Mouse (Mus musculus) forebrain, embryonic 12.5 days (tissue): Measurements from ENCODE around the gene Pgghg. TPM values are rescaled to one million over a fixed set of nuclear protein-coding genes. Genes with fewer than 3 reads are reported as not detected.

Experiments
- ATAC-seq: fragments of 200-750 bp; cut with Nextera tagmentation; 2 replicates; pipeline ENCODE4 v1.8.0; 2017; ENCODE audit warnings: moderate TSS enrichment; ENCODE audit not compliant: low FRiP score
- H3K27ac ChIP-seq: fragments of 300-500 bp; sonication (generic); 2 replicates; pipeline ENCODE4 v1.5.1; 2016; ENCODE audit warnings: mild to moderate bottlenecking
- H3K27me3 ChIP-seq: fragments of 300-500 bp; sonication (generic); 2 replicates; pipeline ENCODE4 v1.6.1; 2016; ENCODE audit warnings: mild to moderate bottlenecking
- H3K36me3 ChIP-seq: fragments of 300-500 bp; sonication (generic); replicated peaks from 2 replicates; pipeline ENCODE4 v1.6.1; 2016; ENCODE audit warnings: mild to moderate bottlenecking
- H3K4me1 ChIP-seq: fragments of 300-500 bp; sonication (generic); 2 replicates; pipeline ENCODE4 v1.6.1; 2016
- H3K4me2 ChIP-seq: fragments of 300-500 bp; sonication (generic); 2 replicates; pipeline ENCODE4 v1.6.1; 2016; ENCODE audit warnings: mild to moderate bottlenecking, moderate library complexity
- H3K4me3 ChIP-seq: fragments of 300-500 bp; sonication (generic); replicated peaks from 2 replicates; pipeline ENCODE4 v1.5.1; 2016; ENCODE audit warnings: mild to moderate bottlenecking
- H3K9ac ChIP-seq: fragments of 300-500 bp; sonication (generic); 2 replicates; pipeline ENCODE4 v1.6.1; 2016; ENCODE audit warnings: mild to moderate bottlenecking
- H3K9me3 ChIP-seq: fragments of 300-500 bp; sonication (generic); 2 replicates; pipeline ENCODE4 v1.6.1; 2016
- WGBS: fragments of 180-500 bp; shearing (Covaris S2); methylation state at CpG from one replicate; pipeline ENCODE4 v1.1.7; 2016; 5-methylcytosine and 5-hydroxymethylcytosine counted together
- polyA plus RNA-seq: library from polyadenylated mRNA; unstranded; fragments of >200 nt; fragmentation: Nextera tagmentation; extraction: Ambion mirVana; gene quantifications from 2 replicates; pipeline ENCODE4 v1.2.1, GENCODE M21; 2016

Pgghg gene
- polyA plus RNA-seq, 1 experiment from 2014 or later, result 12.9 TPM

- no peak overlapping the region for H3K9ac ChIP-seq
- no peak overlapping the region for H3K4me2 ChIP-seq
- peaks cover 12% of the 10 kb centered on the region; the same call in 1 of the 2 replicates for H3K36me3 ChIP-seq
- peaks cover 30% of the 10 kb centered on the region for H3K4me1 ChIP-seq
- H3K4me3 ChIP-seq, result no peak overlapping the region
- no peaks in the 10 kb centered on the region for H3K9me3 ChIP-seq
- 66% methylated on average over 8 of the region's 8 CpGs for WGBS
- H3K27me3 ChIP-seq, result peaks cover under 1% of the 10 kb centered on the region; the same call in 1 of the 2 replicates
- no peak for ATAC-seq
- no peak overlapping the region for H3K27ac ChIP-seq
Observed at GRCm38 (mm10) chr7:140951051-140951450, 9.9 kb downstream of the Pgghg start.

DNA sequence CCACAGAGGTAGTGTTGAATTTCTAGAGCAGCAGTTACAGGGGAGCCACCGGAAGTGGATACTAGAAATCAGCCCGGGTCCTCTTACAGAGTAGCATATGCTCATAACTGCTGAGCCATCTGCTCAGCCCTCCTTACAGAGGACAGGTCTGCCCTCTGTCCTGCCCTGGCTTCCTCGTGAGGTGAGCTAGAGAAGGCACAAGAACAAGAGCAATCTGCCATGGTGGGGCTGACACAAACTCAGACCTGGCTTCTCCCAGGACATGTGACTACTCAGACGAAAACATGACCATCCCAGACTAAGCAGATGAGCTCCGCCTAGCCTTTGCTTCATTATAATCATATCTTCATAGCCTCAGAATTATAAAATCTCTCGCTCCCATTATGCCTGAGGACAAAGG is 10.6 kb downstream of the Pgghg start:
- no peak for ATAC-seq
- peaks cover 7% of the 10 kb centered on the region; the same call in 1 of the 2 replicates for H3K27me3 ChIP-seq
- no peak overlapping the region for H3K4me3 ChIP-seq
- H3K9ac ChIP-seq, result no peak overlapping the region
- no peak overlapping the region for H3K4me2 ChIP-seq
- H3K4me1 ChIP-seq, result peaks cover 30% of the 10 kb centered on the region
- whole genome bisulfite sequencing, result 86% methylated on average over 6 of the region's 6 CpGs
- H3K9me3 ChIP-seq, result no peaks in the 10 kb centered on the region
- H3K36me3 ChIP-seq, result 0 out of 2 replicates have a peak, but pooled peaks cover 9% of the 10 kb centered on the region
- no peak overlapping the region for H3K27ac ChIP-seq

DNA sequence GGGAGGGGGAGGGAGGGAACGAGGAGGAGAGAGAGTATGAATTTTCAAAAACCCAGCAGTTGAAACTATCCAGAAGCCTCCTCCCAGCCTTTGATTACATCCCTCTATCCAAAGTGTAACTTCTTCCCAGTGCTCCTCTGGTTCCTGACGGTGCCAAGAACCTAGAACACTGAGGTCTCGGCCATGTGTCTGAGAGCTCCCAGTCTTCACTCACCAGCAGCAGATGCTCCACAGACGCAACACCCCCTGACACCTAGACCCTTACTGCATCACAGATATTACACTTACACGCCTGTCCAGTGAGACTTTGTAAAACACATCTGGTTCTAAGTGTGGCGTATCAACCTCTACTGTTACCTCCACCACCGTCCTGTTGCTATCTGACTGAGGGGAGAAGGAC is 11.2 kb downstream of the Pgghg start:
- 0 out of 2 replicates have a peak, but pooled peaks cover 6% of the 10 kb centered on the region for H3K36me3 ChIP-seq
- H3K27me3 ChIP-seq, result peaks cover 7% of the 10 kb centered on the region; the same call in 1 of the 2 replicates
- H3K4me3 ChIP-seq, result no peak overlapping the region
- no peaks in the 10 kb centered on the region for H3K9me3 ChIP-seq
- no peak overlapping the region for H3K9ac ChIP-seq
- no peak for ATAC-seq
- 87% methylated on average over 7 of the region's 7 CpGs for WGBS
- peaks cover 30% of the 10 kb centered on the region for H3K4me1 ChIP-seq
- no peak overlapping the region for H3K4me2 ChIP-seq
- no peak overlapping the region for H3K27ac ChIP-seq

GRCm38 (mm10) chr7:140953133-140953532 is 11.9 kb downstream of the Pgghg start:
- Histone ChIP-seq H3K4me1 (peaks cover 30% of the 10 kb centered on the region), H3K9ac (no peak overlapping the region), H3K4me2 (no peak overlapping the region), H3K36me3 (0 out of 2 replicates have a peak, but pooled peaks cover 3% of the 10 kb centered on the region), H3K9me3 (no peaks in the 10 kb centered on the region), H3K27ac (no peak overlapping the region), H3K27me3 (peaks cover 9% of the 10 kb centered on the region; the same call in 1 of the 2 replicates), H3K4me3 (no peak overlapping the region)
- no peak for ATAC-seq
- 87% methylated on average over 11 of the region's 11 CpGs for WGBS

- H3K27ac ChIP-seq, result no peak overlapping the region
- peaks cover 33% of the 10 kb centered on the region for H3K4me1 ChIP-seq
- H3K4me3 ChIP-seq, result peak overlapping the region; percentile 36
- no peak for ATAC-seq
- peaks cover 15% of the 10 kb centered on the region; the same call in 1 of the 2 replicates for H3K27me3 ChIP-seq
- H3K4me2 ChIP-seq, result peak overlapping the region; percentile 59
- WGBS, result 68% methylated on average over 15 of the region's 15 CpGs
- H3K9me3 ChIP-seq, result no peaks in the 10 kb centered on the region
- H3K9ac ChIP-seq, result 0 out of 2 replicates have a peak overlapping the region, but pooled peaks have one; percentile 51
- H3K36me3 ChIP-seq, result no peaks in the 10 kb centered on the region
Observed at GRCm38 (mm10) chr7:140953800-140954732, 12.9 kb downstream of the Pgghg start.

DNA sequence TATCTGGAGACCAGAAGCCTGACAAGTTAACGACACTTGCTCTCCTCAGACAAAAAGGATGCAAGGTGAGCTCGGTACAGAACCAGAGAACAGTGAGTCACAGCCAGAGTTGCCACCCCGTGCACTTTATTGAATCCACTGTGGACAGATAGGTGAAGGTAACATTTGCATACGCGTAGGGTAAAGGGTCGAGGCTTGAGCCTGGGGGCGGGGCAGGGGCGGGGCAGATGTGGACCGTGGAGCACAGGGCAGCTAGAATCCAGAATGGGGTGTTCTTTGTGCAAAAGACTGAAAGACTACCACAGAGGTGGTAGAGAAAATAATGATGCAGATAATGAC is 13.5 kb downstream of the Pgghg start:
- Histone ChIP-seq H3K9ac (0 out of 2 replicates have a peak overlapping the region, but pooled peaks have one; percentile 51), H3K9me3 (no peaks in the 10 kb centered on the region), H3K27me3 (peaks cover 15% of the 10 kb centered on the region; the same call in 1 of the 2 replicates), H3K27ac (no peak overlapping the region), H3K36me3 (no peaks in the 10 kb centered on the region), H3K4me3 (peak overlapping the region; percentile 36), H3K4me2 (peak overlapping the region; percentile 59), H3K4me1 (peaks cover 39% of the 10 kb centered on the region)
- no peak for ATAC-seq
- WGBS, result 13% methylated on average over 9 of the region's 9 CpGs

DNA sequence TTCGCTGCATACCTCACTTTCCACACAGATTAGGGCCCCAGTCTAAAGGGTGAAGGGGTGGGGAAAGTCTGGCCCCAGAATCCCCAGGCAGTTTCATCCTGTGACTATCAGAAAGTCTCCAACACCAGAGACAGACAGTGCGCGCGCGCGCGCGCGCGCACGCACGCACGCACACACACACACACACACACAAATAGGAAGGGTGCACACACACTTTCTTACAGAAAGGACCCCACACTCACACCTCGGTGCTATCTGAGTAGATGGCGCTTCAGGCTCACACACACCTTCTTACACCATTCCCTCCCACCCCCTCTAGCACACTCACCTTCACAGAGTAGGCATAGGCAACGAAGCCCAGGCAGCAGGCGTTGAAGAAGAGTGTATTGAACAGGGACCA is 14.2 kb downstream of the Pgghg start:
- peaks cover 15% of the 10 kb centered on the region; the same call in 1 of the 2 replicates for H3K27me3 ChIP-seq
- H3K9me3 ChIP-seq, result no peaks in the 10 kb centered on the region
- H3K36me3 ChIP-seq, result no peaks in the 10 kb centered on the region
- H3K4me3 ChIP-seq, result peak overlapping the region; percentile 36
- 17% methylated on average over 17 of the region's 17 CpGs for WGBS
- H3K4me2 ChIP-seq, result peak overlapping the region; percentile 59
- H3K4me1 ChIP-seq, result peaks cover 34% of the 10 kb centered on the region
- peak; percentile 27; the same call in 1 of the 2 replicates for ATAC-seq
- H3K9ac ChIP-seq, result peak overlapping the region; percentile 51; the same call in 1 of the 2 replicates
- no peak overlapping the region for H3K27ac ChIP-seq

GRCm38 (mm10) chr7:140955758-140956555 is 14.8 kb downstream of the Pgghg start, which contains the start of the genes Gm45717 and Ifitm2:
TSS of gene Gm45717 (minus strand) at chr7:140955937.
TSS of gene Ifitm2 (minus strand) at chr7:140955987.
- 25% methylated on average over 11 of the region's 11 CpGs for WGBS
- Histone ChIP-seq H3K9ac (peak within 1 kb of the TSS; percentile 51; the same call in 1 of the 2 replicates), H3K4me2 (peak within 1 kb of the TSS; percentile 59), H3K4me1 (peaks cover 28% of the 10 kb centered on the region), H3K27ac (peak within 1 kb of the TSS; percentile 33; the same call in 1 of the 2 replicates), H3K27me3 (peaks cover 15% of the 10 kb centered on the region; the same call in 1 of the 2 replicates), H3K4me3 (peak within 1 kb of the TSS; percentile 36), H3K36me3 (no peaks in the 10 kb centered on the region), H3K9me3 (no peaks in the 10 kb centered on the region)
- ATAC-seq, result 0 out of 2 replicates have a peak, but pooled peaks have one; percentile 39

DNA sequence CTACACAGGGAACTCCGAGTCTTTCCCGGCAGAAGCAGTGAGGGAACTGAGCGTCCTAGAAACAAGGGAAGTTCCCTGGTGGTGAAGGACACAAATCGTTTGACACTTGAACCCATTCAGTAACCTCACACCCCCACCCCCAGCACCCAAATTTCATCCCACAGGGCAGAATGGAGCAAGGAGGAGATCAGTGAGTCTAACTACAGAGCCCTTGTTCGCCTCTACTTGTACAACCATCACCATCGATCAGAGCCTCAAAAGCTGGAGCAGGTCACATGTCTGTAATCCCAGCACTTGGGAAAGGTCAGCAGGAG is 15.3 kb downstream of the Pgghg start:
- peaks cover 15% of the 10 kb centered on the region; the same call in 1 of the 2 replicates for H3K27me3 ChIP-seq

DNA sequence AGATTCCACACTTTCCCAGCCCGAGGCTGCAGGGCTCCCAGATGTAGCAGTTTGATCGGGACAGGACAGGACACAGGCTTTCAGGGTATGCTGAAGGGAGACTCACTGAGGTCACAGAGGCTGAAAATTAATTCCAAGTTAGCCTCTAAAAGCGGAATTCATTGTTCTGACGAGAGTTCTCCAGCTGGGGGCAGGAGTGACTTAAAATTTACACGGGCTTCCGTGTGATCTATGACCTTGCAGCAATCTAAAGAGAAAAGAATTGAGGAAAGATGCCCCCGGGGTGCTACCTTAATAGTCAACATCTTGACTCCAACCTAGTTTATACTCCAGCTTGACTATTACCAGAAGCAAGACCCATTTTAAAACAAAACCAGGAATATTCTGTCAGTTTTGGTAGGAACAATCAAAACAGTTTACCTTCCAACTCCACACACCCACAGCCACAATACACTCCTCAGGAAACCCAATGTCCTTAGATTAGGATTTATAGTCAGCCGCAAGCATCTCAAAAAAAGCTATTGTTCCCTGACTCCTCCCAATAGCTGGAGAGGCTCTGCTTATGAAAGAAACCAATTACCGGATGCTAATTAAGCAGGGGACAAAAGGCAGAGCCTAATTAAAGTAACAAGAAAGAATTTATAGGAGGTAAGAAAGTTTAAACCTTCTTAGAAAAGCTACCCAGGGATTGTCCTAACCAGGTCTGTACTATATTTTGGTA is 18.1 kb downstream of the Pgghg start:
- WGBS, result 2% methylated on average over 9 of the region's 9 CpGs
- H3K4me3 ChIP-seq, result no peak overlapping the region
- H3K9me3 ChIP-seq, result no peaks in the 10 kb centered on the region
- no peak overlapping the region; the same call in 1 of the 2 replicates for H3K9ac ChIP-seq
- peaks cover 15% of the 10 kb centered on the region; the same call in 1 of the 2 replicates for H3K27me3 ChIP-seq
- no peak for ATAC-seq
- H3K4me2 ChIP-seq, result 0 out of 2 replicates have a peak overlapping the region, but pooled peaks have one; percentile 2
- H3K36me3 ChIP-seq, result no peaks in the 10 kb centered on the region
- H3K4me1 ChIP-seq, result peaks cover 19% of the 10 kb centered on the region
- no peak overlapping the region for H3K27ac ChIP-seq

More for the DNA sequence above, 15.3 kb downstream of the Pgghg start:
- Histone ChIP-seq H3K4me3 (no peak overlapping the region), H3K9me3 (no peaks in the 10 kb centered on the region), H3K27ac (peak overlapping the region; percentile 33; the same call in 1 of the 2 replicates), H3K36me3 (no peaks in the 10 kb centered on the region), H3K9ac (no peak overlapping the region), H3K4me2 (no peak overlapping the region), H3K4me1 (peaks cover 24% of the 10 kb centered on the region)
- ATAC-seq, result no peak
- WGBS, result 61% methylated on average over 6 of the region's 6 CpGs

GRCm38 (mm10) chr7:140960026-140960425 is 18.8 kb downstream of the Pgghg start:
- WGBS, result 40% methylated on average over 5 of the region's 5 CpGs
- no peak for ATAC-seq
- no peaks in the 10 kb centered on the region for H3K36me3 ChIP-seq

More at GRCm38 (mm10) chr7:140960026-140960425, 18.8 kb downstream of the Pgghg start:
- no peak overlapping the region for H3K4me3 ChIP-seq
- no peaks in the 10 kb centered on the region for H3K9me3 ChIP-seq
- H3K4me2 ChIP-seq, result no peak overlapping the region
- H3K27ac ChIP-seq, result no peak overlapping the region
- H3K9ac ChIP-seq, result no peak overlapping the region
- peaks cover 15% of the 10 kb centered on the region; the same call in 1 of the 2 replicates for H3K27me3 ChIP-seq
- peaks cover 14% of the 10 kb centered on the region for H3K4me1 ChIP-seq
